Mouse (Mus musculus): ENCODE results near the gene Hoxa1. TPM values are rescaled to one million over a fixed set of nuclear protein-coding genes. Genes with fewer than 3 reads are reported as not detected.

The Hoxa1 gene
- polyA plus RNA-seq, 1 experiment from 2014 or later, result 1.4 TPM

GRCm38 (mm10) chr6:52171331-52171730, 13.2 kb upstream of the Hoxa1 start:
- Histone ChIP-seq H3K4me1 (ENCODE audit: control insufficient read depth, insufficient read depth, low read length) (no peaks in the 10 kb centered on the region), H3K27me3 (replicated peaks; ENCODE audit: control insufficient read depth, insufficient read depth, low read length) (peaks cover 95% of the 10 kb centered on the region)

DNA sequence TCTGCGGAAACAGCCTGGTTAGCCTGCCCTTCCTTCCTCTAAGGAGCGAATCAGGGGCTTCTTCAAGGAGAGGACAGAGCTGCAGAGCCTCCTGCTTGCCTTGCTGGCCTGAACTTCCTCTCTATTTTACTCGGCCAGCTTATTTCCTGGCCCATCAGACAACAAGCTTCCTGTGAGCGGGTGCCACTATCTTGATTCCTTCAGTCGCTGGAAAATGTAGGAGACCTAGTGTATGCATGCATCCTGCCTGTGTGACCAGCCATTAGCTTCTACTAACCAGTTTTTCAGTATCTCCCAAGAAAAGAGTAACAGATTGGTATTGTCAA, 12.7 kb upstream of the Hoxa1 start:
- H3K4me2 ChIP-seq (ENCODE audit: low read depth, low read length), result peak overlapping the region; percentile 99; the same call in 1 of the 2 replicates
- H3K27ac ChIP-seq (replicated peaks; ENCODE audit: low read depth, low read length), result peak overlapping the region; percentile 33; the same call in 1 of the 2 replicates
- no peaks in the 10 kb centered on the region for H3K36me3 ChIP-seq (ENCODE audit: control insufficient read depth, insufficient read depth, low read length)
- no peaks in the 10 kb centered on the region for H3K9me3 ChIP-seq (ENCODE audit: control insufficient read depth, low read length)
- 0 out of 2 replicates have a peak overlapping the region, but pooled peaks have one; percentile 26 for H3K9ac ChIP-seq (ENCODE audit: low read depth, low read length)
- WGBS, result 13% methylated on average over 5 of the region's 5 CpGs
- no peak for DNase-seq (ENCODE audit: low spot score)
- H3K27me3 ChIP-seq (replicated peaks; ENCODE audit: control insufficient read depth, insufficient read depth, low read length), result peaks cover 95% of the 10 kb centered on the region
- no peak overlapping the region for H3K4me3 ChIP-seq (ENCODE audit: low read depth, low read length)
- no peaks in the 10 kb centered on the region for H3K4me1 ChIP-seq (ENCODE audit: control insufficient read depth, insufficient read depth, low read length)
- no peak for ATAC-seq (ENCODE audit: low read depth)

More at GRCm38 (mm10) chr6:52171331-52171730, 13.2 kb upstream of the Hoxa1 start:
- Histone ChIP-seq H3K4me3 (ENCODE audit: low read depth, low read length) (no peak overlapping the region), H3K27ac (replicated peaks; ENCODE audit: low read depth, low read length) (no peak overlapping the region), H3K36me3 (ENCODE audit: control insufficient read depth, insufficient read depth, low read length) (no peaks in the 10 kb centered on the region), H3K9ac (ENCODE audit: low read depth, low read length) (no peak overlapping the region), H3K9me3 (ENCODE audit: control insufficient read depth, low read length) (no peaks in the 10 kb centered on the region), H3K4me2 (ENCODE audit: low read depth, low read length) (peak overlapping the region; percentile 99; the same call in 1 of the 2 replicates)
- ATAC-seq (ENCODE audit: low read depth) (no peak), DNase-seq (ENCODE audit: low spot score) (no peak)
- WGBS, result 8% methylated on average over 4 of the region's 4 CpGs

- peak overlapping the region; percentile 40; the same call in 1 of the 2 replicates for H3K9ac ChIP-seq (ENCODE audit: low read depth, low read length)
- H3K9me3 ChIP-seq (ENCODE audit: control insufficient read depth, low read length), result no peaks in the 10 kb centered on the region
- peak overlapping the region; percentile 99; the same call in 1 of the 2 replicates for H3K4me2 ChIP-seq (ENCODE audit: low read depth, low read length)
- H3K36me3 ChIP-seq (ENCODE audit: control insufficient read depth, insufficient read depth, low read length), result no peaks in the 10 kb centered on the region
- peak overlapping the region; percentile 33; the same call in 1 of the 2 replicates for H3K27ac ChIP-seq (replicated peaks; ENCODE audit: low read depth, low read length)
- peak overlapping the region; percentile 17; the same call in 1 of the 2 replicates for H3K4me3 ChIP-seq (ENCODE audit: low read depth, low read length)
- 4% methylated on average over 33 of the region's 40 CpGs for WGBS
- ATAC-seq (ENCODE audit: low read depth) (no peak), DNase-seq (ENCODE audit: low spot score) (no peak)
- H3K4me1 ChIP-seq (ENCODE audit: control insufficient read depth, insufficient read depth, low read length), result no peaks in the 10 kb centered on the region
- H3K27me3 ChIP-seq (replicated peaks; ENCODE audit: control insufficient read depth, insufficient read depth, low read length), result peaks cover 95% of the 10 kb centered on the region
Measured at GRCm38 (mm10) chr6:52170166-52170897, 12.2 kb upstream of the Hoxa1 start.

DNA sequence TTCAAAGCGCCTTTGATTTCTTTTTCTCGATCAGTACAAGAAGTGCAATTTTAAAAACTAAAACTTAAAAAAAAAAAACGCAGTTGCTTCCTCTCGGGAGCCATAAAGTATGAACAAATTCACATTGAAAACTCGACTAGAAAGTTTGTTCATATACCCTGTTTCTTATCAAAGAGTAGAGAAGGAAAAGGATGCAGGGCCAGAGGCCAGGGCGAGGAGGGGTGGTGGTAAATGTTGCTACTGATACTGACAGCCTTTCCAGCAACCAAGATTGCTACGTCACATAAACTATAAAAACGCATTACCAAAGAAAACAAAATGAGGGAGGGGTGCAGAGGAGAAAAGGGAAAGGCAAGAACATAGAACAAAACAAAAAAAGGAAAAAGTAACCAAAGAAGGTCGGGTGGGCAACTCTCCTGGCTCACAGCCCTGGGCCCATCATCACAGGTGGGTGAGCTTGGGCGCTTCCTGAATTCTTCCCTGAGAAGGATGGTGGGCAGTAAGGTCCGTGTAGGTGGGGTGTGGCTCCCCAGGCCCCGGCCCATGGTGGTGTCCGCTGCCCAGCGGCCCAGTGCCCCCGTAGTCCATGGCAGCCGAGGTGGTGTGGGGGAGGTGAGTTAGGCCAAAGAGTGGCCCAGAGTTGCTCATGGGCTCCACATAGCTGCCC, 11.5 kb upstream of the Hoxa1 start:
- ATAC-seq (ENCODE audit: low read depth), result no peak
- Histone ChIP-seq H3K4me3 (ENCODE audit: low read depth, low read length) (peak overlapping the region; percentile 17; the same call in 1 of the 2 replicates), H3K27ac (replicated peaks; ENCODE audit: low read depth, low read length) (peak overlapping the region; percentile 33; the same call in 1 of the 2 replicates), H3K9me3 (ENCODE audit: control insufficient read depth, low read length) (no peaks in the 10 kb centered on the region), H3K9ac (ENCODE audit: low read depth, low read length) (peak overlapping the region; percentile 40; the same call in 1 of the 2 replicates), H3K36me3 (ENCODE audit: control insufficient read depth, insufficient read depth, low read length) (no peaks in the 10 kb centered on the region), H3K4me2 (ENCODE audit: low read depth, low read length) (peak overlapping the region; percentile 99; the same call in 1 of the 2 replicates), H3K4me1 (ENCODE audit: control insufficient read depth, insufficient read depth, low read length) (no peaks in the 10 kb centered on the region), H3K27me3 (replicated peaks; ENCODE audit: control insufficient read depth, insufficient read depth, low read length) (peaks cover 95% of the 10 kb centered on the region)
- 8% methylated on average over 11 of the region's 16 CpGs for WGBS
- DNase-seq (ENCODE audit: low spot score), result no peak

DNA sequence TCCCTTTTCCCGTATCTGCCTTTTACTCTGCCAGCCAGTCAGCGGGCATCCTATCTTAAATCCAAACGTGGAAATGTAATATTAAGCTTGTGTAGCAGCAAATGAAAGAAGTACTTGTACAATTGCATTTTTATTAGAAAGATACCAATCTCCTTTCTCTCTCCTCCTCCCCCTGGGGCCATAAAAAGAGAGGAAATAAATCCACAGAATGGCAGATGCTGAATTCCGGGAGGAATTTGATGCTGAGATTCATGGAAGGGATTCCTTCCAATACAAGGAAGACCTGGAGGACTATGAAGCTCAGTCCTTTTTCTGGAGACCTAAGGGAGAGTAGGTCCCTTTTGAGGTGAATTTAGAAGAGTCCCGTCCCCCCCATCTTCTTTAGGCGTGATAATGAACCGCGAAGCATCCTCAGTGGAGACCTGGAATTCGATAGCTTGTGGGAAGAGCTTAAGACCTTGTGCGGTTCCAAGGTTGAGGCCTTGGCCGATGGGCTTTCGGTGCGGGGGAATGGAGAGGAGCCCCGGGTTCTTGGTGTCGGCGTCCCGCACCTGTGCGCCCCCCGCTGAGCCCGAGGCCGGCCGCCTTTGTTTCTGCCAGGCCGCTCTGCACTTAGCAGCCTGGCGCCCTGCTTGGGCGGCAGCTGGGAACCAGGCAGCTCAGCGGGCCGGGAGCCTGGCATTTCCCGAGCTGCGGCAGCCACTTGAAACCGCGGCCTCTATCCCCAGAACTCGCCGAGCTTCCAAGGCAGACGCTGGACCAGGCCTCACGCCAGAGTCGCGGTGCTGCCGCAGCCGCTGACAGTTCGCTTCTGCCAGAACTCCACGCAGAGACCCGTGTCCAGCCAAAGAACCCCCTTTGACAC, 10.3 kb upstream of the Hoxa1 start:
- H3K27ac ChIP-seq (replicated peaks; ENCODE audit: low read depth, low read length), result peak overlapping the region; percentile 83; the same call in 1 of the 2 replicates
- peak overlapping the region; percentile 57; the same call in 1 of the 2 replicates for H3K9ac ChIP-seq (ENCODE audit: low read depth, low read length)
- no peaks in the 10 kb centered on the region for H3K36me3 ChIP-seq (ENCODE audit: control insufficient read depth, insufficient read depth, low read length)
- peak overlapping the region; percentile 36; the same call in 1 of the 2 replicates for H3K4me3 ChIP-seq (ENCODE audit: low read depth, low read length)
- H3K9me3 ChIP-seq (ENCODE audit: control insufficient read depth, low read length), result no peaks in the 10 kb centered on the region
- H3K4me1 ChIP-seq (ENCODE audit: control insufficient read depth, insufficient read depth, low read length), result no peaks in the 10 kb centered on the region
- DNase-seq (ENCODE audit: low spot score), result no peak
- no peak for ATAC-seq (ENCODE audit: low read depth)
- WGBS, result 2% methylated on average over 32 of the region's 42 CpGs
- H3K27me3 ChIP-seq (replicated peaks; ENCODE audit: control insufficient read depth, insufficient read depth, low read length), result peaks cover 94% of the 10 kb centered on the region
- peak overlapping the region; percentile 99; the same call in 1 of the 2 replicates for H3K4me2 ChIP-seq (ENCODE audit: low read depth, low read length)

GRCm38 (mm10) chr6:52167736-52168161, 9.6 kb upstream of the Hoxa1 start:
- no peak for ATAC-seq (ENCODE audit: low read depth)
- no peaks in the 10 kb centered on the region for H3K36me3 ChIP-seq (ENCODE audit: control insufficient read depth, insufficient read depth, low read length)
- peak overlapping the region; percentile 57; the same call in 1 of the 2 replicates for H3K9ac ChIP-seq (ENCODE audit: low read depth, low read length)
- no peak for DNase-seq (ENCODE audit: low spot score)
- no peaks in the 10 kb centered on the region for H3K4me1 ChIP-seq (ENCODE audit: control insufficient read depth, insufficient read depth, low read length)
- H3K4me3 ChIP-seq (ENCODE audit: low read depth, low read length), result peak overlapping the region; percentile 36; the same call in 1 of the 2 replicates
- H3K27me3 ChIP-seq (replicated peaks; ENCODE audit: control insufficient read depth, insufficient read depth, low read length), result peaks cover 94% of the 10 kb centered on the region
- peak overlapping the region; percentile 83; the same call in 1 of the 2 replicates for H3K27ac ChIP-seq (replicated peaks; ENCODE audit: low read depth, low read length)
- no peaks in the 10 kb centered on the region for H3K9me3 ChIP-seq (ENCODE audit: control insufficient read depth, low read length)
- peak overlapping the region; percentile 99; the same call in 1 of the 2 replicates for H3K4me2 ChIP-seq (ENCODE audit: low read depth, low read length)
- WGBS, result 8% methylated on average over 14 of the region's 14 CpGs

- H3K27ac ChIP-seq (replicated peaks; ENCODE audit: low read depth, low read length), result peak overlapping the region; percentile 83; the same call in 1 of the 2 replicates
- H3K4me3 ChIP-seq (ENCODE audit: low read depth, low read length), result peak overlapping the region; percentile 36; the same call in 1 of the 2 replicates
- no peaks in the 10 kb centered on the region for H3K36me3 ChIP-seq (ENCODE audit: control insufficient read depth, insufficient read depth, low read length)
- peak overlapping the region; percentile 99; the same call in 1 of the 2 replicates for H3K4me2 ChIP-seq (ENCODE audit: low read depth, low read length)
- no peaks in the 10 kb centered on the region for H3K4me1 ChIP-seq (ENCODE audit: control insufficient read depth, insufficient read depth, low read length)
- H3K9me3 ChIP-seq (ENCODE audit: control insufficient read depth, low read length), result no peaks in the 10 kb centered on the region
- no peak for ATAC-seq (ENCODE audit: low read depth)
- no peak for DNase-seq (ENCODE audit: low spot score)
- H3K27me3 ChIP-seq (replicated peaks; ENCODE audit: control insufficient read depth, insufficient read depth, low read length), result peaks cover 93% of the 10 kb centered on the region
- 10% methylated on average over 1 of the region's 1 CpGs for WGBS
- H3K9ac ChIP-seq (ENCODE audit: low read depth, low read length), result peak overlapping the region; percentile 57; the same call in 1 of the 2 replicates
Measured at GRCm38 (mm10) chr6:52167176-52167575, 9.1 kb upstream of the Hoxa1 start.
